Mouse (Mus musculus) liver, adult 2 months (tissue): ENCODE data around the gene Ubash3b.

Source experiments
- CTCF ChIP-seq: fragments of 200-500 bp; IDR thresholded peaks from 2 replicates; pipeline ENCODE4 v1.5.1; 2011; ENCODE audit warnings: low read depth, low read length, control low read depth
- POLR2A ChIP-seq: fragments of 200-500 bp; IDR thresholded peaks from 2 replicates; pipeline ENCODE4 v1.6.1; 2011; ENCODE audit warnings: low read length, control low read depth; ENCODE audit not compliant: insufficient read depth; ENCODE audit errors: extremely low read depth

DNA sequence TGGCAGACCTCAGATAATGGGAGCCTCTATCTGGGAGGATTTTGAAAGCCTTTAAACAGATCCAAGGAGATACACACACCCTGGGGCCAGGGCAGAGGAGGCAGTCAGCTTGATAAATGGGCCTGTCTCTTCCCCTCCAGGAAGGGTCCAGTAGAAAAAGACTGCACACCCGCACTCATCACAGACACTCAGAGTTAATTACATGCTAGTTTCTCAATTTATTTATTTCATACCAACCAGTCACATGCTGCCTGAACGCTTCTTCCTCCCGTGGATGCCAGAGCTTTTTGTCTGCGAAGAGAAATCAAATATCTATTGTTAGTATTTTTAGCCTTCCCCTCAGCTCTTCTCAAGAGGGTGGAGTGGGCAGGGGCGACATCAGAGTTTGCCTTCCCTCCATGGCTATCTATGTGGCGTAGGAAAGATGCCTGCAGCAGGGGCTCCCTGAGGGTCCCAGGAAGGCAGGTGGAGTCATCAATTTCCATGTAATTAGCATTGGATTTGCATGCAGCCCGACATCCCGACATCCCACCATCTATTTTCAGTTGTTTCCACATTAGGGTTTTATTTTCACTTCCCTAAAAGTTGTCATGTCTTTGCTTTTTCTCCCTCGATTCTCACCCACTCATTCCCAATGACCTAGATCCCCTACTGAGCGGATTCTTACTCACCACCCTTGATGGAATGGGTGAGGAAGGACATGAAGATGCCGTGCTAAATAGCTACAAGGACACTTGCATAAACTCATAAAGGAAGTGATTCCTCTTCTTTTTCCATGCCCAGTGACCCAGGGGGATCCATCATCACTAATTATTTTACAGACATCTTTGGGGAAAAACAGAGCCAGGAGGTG, 110.2 kb downstream of the Ubash3b start:
- TF ChIP-seq CTCF (no peak), POLR2A (no peak)
